Mouse (Mus musculus): ENCODE measurements at regions not wholly inside any gene's neighbourhood (a gene's known extent, or its start where the extent isn't known, plus 50 kb on each side); places are given as distances from the start of the nearest gene placed in this dataset.

DNA sequence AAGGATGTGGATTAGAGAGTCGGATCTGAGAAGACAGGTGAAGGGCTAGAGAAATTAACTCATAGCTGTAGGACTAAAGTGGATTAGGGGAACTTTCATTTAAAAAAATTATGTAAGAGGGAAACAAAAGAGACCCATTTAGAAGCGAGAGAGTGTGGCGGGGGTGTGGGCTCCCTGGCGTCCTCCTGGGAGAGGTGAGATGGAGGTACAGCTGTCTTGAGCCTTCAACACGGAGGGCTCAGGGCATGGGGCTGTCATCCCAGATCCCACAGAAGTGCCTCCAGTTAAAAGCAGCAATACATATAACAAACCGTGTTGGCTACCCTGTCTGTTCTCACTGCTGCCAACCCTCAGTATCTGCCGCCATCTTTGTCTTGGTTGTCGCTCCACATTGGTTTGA, 284.6 kb upstream of the Prickle1 start:
- no peak for DNase-seq (ENCODE audit: low spot score)

DNA sequence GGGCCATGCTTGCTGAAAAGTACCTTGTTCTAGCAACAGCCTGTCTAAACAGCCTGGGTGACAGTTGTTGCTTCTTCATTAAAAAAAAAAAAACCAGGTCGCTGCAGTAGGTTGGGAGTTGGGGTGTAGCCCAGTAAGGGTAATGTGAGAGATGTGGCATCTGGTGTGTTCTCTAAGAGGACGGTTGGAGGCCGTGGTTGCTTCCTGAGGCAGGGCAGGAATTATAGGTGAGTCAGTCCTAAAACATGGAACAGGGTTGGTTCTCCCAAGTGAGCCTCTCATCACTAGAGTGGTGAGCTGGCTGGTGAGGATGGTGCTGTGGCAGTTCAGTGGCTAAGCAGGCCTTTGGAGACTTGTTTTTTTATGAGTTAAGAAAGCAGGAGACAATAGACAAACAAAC, 283.3 kb upstream of the Prickle1 start:
- no peak for DNase-seq (ENCODE audit: low spot score)

DNA sequence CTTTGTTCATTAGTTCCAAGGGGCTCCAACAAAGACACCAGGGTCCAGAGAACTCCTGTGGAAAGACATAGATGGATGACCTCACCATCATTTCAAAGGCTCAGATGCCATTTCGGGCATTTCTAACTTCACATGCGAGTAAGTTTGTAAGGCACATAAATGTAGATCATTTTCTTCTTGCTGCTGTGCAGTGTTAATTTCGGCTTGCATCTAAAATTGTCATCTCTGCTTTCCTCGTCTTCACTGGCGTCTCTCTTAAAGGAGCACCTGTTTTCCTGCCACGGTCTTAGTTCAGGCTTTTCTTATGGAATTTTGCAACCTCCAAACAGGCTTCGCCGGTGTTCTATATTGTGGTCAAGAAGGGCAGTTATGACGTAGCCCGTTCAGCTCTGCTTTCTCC, 280.6 kb upstream of the Prickle1 start:
- no peak for DNase-seq (ENCODE audit: low spot score)

DNA sequence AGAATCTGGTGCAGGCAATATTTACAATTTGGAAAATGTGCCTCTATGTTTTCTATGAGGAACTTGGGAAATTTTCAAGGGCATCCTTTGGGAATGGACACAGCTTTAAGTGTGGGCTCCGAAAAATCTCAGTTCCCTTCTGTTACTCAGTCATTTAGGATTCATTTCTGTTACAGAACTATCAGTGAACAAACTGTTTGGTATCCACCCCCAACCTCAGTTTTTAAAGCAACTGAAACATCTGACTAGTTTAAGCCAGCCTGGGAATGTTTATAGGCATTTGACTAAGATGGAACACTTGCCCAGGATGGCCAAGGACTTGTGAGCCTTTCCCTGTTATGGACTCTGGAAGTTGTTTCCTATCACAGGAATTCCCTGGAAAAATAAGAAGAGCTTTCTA, 280.0 kb upstream of the Prickle1 start:
- DNase-seq (ENCODE audit: low spot score), result no peak

DNA sequence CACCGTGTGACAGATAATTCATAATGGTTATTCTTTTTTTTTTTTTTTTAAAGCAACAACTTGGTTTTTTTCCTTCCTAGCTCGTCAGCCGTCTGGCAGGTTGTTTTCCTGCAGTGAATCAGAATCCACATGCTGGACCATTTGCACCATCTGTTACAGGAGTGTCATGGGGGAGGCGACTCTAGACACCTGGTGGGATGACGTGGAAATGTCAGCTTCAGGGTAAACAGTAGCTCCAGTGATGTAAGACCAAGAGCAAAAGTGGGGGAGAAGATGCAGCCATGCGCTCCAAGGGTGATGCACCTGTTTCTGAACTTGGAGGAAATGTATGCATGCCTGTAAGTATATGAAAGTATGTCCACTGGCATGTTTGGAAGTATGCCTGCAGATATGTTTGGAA, 278.5 kb upstream of the Prickle1 start:
- DNase-seq (ENCODE audit: low spot score), result no peak

DNA sequence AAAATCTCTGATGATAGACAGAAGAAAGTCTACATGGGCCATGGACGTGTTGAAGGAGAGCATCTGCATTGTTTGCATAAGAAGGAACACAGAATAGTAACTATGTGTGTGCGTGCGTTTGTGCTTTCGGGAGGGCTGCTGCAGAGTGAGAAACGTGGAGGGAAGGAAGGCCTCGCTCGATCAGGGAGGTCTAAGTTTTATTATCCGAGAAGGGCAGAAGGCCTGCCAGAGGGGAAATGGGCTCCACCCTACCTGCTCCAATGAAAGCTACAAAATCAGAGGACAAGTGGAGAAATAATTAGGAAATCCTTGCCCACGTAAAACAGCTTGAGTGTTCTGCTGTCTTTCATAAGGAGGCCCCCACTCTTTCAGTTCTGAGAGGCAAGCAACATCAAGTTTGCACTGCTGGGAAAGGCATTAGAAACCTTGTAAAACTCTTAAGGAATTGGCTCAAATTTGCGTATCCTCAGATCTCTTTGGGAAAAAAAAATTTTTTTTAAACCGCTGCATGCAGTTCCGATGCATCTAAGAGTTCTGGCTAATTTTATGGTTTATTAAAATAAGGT, 261.7 kb upstream of the Prickle1 start:
- DNase-seq (ENCODE audit: low spot score), result no peak

DNA sequence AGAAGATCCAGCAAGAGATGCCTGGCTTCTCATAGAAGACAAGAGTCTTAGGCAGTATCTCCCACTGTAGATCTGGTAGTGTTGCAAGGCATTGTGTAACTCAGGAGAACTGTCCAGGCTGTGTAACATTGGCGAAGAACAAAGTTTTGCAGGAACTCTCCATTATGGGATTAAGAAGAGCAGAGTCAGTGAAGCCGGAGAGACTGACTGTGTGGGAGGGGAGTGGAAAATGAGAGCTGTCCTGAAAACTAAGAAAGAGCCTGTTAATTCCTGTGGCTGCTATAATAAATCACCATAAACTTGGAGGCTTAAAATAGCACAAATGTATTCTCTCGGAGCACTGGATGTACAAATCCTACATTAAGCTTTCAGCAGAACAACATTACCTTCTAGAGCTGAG, 257.5 kb upstream of the Prickle1 start:
- DNase-seq (ENCODE audit: low spot score), result no peak

GRCm38 (mm10) chr15:93852126-93852525, 256.4 kb upstream of the Prickle1 start:
- DNase-seq (ENCODE audit: low spot score), result no peak

DNA sequence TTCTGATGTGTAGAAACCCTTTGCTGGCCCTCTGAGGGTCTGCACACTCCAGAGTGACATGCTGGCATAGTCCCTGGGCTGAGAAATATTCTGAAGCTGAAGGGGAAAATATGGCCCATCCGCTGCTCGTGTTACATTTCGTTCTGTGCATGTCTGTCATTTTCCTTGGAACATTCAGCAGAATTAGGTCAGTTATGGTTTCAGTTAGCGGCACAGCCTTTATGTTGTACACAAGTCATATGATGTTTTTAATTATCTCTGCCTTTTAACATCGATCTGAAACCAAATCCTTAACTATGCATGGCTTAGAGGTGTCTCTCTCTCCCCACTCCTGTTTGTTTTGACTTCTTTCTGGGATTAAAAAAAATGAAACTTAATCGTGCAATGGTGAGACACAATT, 254.7 kb upstream of the Prickle1 start:
- DNase-seq (ENCODE audit: low spot score), result no peak

DNA sequence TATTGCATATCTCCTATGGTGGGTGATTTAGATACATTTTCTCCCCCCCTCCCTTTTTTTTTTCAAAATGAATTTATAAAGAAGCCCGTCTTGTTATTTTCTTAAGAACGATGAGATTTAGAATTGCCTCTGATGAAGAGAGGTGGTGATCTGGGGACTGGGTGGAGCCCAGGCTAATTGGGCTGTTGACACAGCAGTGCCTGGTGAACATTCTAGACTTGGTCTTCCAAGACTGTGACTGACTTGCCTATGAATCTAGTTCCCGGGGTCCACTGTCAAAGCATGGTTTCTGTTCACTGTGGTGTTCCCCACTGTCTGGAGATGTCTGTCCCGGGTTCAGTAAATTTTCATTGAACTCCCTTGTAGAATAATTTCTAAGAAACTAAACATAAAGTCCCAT, 253.1 kb upstream of the Prickle1 start:
- DNase-seq (ENCODE audit: low spot score), result no peak

- DNase-seq (ENCODE audit: low spot score), result no peak
These were observed 251.1 kb upstream of the Prickle1 start for GRCm38 (mm10) chr15:93846797-93847196.

DNA sequence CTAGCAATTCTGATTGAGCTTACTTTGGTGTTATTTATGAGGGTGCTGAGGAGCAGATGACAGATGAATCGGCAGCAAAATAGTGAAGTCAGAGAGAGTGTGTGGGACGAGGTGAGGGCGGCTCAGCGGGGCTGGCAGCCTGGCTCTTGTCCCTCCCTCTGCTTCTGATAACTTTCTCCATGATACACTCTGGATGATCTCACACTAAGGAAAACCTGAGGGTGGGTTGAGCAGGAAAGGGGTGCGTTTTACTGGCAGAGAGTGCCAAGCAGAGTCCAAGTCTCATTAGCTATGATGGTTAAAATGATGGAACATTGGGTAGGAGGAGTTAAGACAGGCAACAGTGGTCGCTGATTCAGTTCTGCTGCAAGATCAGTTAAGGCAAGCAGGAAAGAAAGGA, 250.1 kb upstream of the Prickle1 start:
- no peak for DNase-seq (ENCODE audit: low spot score)

GRCm38 (mm10) chr15:93832956-93833355, 237.3 kb upstream of the Prickle1 start:
- no peak for DNase-seq (ENCODE audit: low spot score)

- DNase-seq (ENCODE audit: low spot score), result peak; percentile 16
These were observed 236.8 kb upstream of the Prickle1 start for GRCm38 (mm10) chr15:93832431-93832936.

GRCm38 (mm10) chr15:93831148-93831547, 235.5 kb upstream of the Prickle1 start:
- no peak for DNase-seq (ENCODE audit: low spot score)

GRCm38 (mm10) chr15:93824729-93825694, 229.3 kb upstream of the Prickle1 start:
- no peak for DNase-seq (ENCODE audit: low spot score)

DNA sequence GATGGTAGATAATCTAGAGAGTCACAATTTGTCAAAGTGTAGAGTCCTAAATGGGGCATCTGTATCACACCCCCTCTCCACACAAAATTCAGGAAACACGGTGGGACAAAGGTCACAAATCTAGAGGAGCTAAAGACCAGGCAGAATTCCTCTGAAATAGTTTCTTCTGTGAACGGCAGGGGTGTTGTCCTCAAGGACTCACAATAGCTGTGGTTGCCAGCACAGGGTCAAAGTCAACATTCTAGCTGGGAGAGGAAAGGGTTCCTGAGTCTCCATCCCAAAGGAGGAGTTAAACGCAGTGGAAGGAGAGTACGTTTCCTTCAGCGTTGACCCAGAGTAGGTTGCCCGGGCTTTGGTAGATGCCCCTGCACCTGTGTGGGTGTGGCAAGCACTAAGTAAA, 225.5 kb upstream of the Prickle1 start:
- DNase-seq (ENCODE audit: low spot score), result no peak

GRCm38 (mm10) chr15:93812011-93812410, 216.3 kb upstream of the Prickle1 start:
- DNase-seq (ENCODE audit: low spot score), result no peak

- DNase-seq (ENCODE audit: low spot score), result no peak
These were observed 212.3 kb upstream of the Prickle1 start for GRCm38 (mm10) chr15:93807993-93808392.

GRCm38 (mm10) chr15:93807505-93807904, 211.8 kb upstream of the Prickle1 start:
- no peak for DNase-seq (ENCODE audit: low spot score)

DNA sequence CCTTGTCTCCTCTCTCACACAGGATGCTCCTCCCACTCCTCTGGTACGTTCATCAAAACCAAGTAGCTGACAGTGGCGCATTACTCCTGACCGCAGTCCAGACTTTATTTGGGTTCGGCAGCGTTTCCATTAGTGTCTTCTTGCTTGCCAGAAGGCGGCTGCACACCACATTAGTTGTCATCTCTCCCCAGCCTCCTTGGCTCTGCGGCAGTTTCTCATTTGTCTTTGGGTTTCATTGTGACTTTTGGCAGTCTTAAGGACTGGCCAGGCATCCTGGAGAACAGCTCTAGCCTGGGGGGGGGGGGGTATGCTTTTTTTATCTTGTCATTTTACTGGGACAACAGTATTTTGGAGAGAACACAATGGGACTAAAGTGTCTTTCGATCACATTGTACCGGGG, 209.0 kb upstream of the Prickle1 start:
- no peak for DNase-seq (ENCODE audit: low spot score)

DNA sequence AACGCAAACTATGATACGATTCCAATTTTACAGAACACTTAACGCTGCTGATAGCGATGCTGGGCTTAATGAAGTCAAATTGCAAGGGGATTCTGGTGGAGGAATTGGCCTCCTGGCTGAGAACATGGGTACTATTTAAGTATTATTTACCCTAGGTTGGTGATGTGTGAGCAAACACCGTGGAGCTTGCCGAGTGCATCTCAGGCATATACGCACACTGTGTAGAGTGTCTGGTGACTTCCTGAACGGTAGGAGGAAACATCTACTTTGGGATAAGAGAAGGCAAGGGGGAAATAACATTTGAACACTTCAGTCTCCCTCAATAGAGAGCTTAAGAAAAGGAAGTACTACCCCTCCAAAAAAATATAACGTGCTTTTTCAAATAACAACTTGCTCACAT, 194.8 kb upstream of the Prickle1 start:
- no peak for DNase-seq (ENCODE audit: low spot score)

DNA sequence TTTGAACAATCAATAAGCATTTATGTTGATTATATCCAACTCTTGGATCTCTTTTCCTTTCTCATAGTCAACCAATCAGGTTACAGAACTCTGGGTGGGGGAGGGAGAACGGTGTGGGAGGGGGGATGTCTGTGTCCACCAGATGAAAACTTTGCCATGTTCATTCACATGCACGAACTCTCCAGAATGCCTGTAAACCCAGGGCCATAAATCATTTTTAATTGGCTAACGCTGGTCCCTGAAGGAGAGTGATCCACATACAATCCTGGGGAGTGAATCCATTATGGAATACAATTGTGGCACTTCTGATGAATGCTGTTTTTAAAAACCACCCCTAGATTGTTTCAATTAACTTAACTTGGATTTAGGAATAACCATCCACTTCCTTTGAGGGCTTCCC, 194.1 kb upstream of the Prickle1 start:
- no peak for DNase-seq (ENCODE audit: low spot score)
